Mouse (Mus musculus) hindbrain, embryonic 14.5 days (tissue): ENCODE results near the gene Fam13a. TPM values are rescaled to one million over a fixed set of nuclear protein-coding genes. Genes with fewer than 3 reads are reported as not detected.

Experiments used
- ATAC-seq: fragments of 200-750 bp; cut with Nextera tagmentation; 2 replicates; pipeline ENCODE4 v1.8.0; 2017; ENCODE audit warnings: moderate number of reproducible peaks, mild to moderate bottlenecking, moderate TSS enrichment, moderate library complexity; ENCODE audit not compliant: low FRiP score
- DNase-seq: peaks from one replicate; pipeline ENCODE4 v3.0.0-alpha.2; 2015; ENCODE audit warnings: low spot score
- H3K27ac ChIP-seq: fragments of 300-500 bp; sonication (generic); 2 replicates; pipeline ENCODE4 v1.5.1; 2014; ENCODE audit warnings: mild to moderate bottlenecking, moderate library complexity
- H3K27me3 ChIP-seq: fragments of 300-500 bp; sonication (generic); 2 replicates; pipeline ENCODE4 v1.6.1; 2014; ENCODE audit warnings: mild to moderate bottlenecking, low read length, mixed read lengths; ENCODE audit not compliant: control insufficient read depth, insufficient read depth
- H3K36me3 ChIP-seq: fragments of 300-500 bp; sonication (generic); replicated peaks from 2 replicates; pipeline ENCODE4 v1.6.1; 2014; ENCODE audit not compliant: control insufficient read depth, insufficient read depth
- H3K4me1 ChIP-seq: fragments of 300-500 bp; sonication (generic); replicated peaks from 2 replicates; pipeline ENCODE4 v1.6.1; 2014; ENCODE audit warnings: antibody characterized with exemption, low read length, mixed read lengths; ENCODE audit not compliant: control insufficient read depth, insufficient read depth
- H3K4me2 ChIP-seq: fragments of 300-500 bp; sonication (generic); replicated peaks from 2 replicates; pipeline ENCODE4 v1.6.1; 2014; ENCODE audit warnings: mild to moderate bottlenecking, moderate library complexity
- H3K4me3 ChIP-seq: fragments of 300-500 bp; sonication (generic); replicated peaks from 2 replicates; pipeline ENCODE4 v1.5.1; 2014; ENCODE audit warnings: mild to moderate bottlenecking, low read length
- H3K9ac ChIP-seq: fragments of 300-500 bp; sonication (generic); 2 replicates; pipeline ENCODE4 v1.6.1; 2014
- H3K9me3 ChIP-seq: fragments of 300-500 bp; sonication (generic); 2 replicates; pipeline ENCODE4 v1.6.1; 2016; ENCODE audit warnings: low read length; ENCODE audit not compliant: control insufficient read depth
- WGBS: fragments of 180-500 bp; shearing (Covaris S2); extraction: QIAGEN DNeasy Blood & Tissue Kit; methylation state at CpG from one replicate; pipeline ENCODE4 v1.1.7; 2014; 5-methylcytosine and 5-hydroxymethylcytosine counted together
- polyA plus RNA-seq: library from polyadenylated mRNA; unstranded; fragments of >200 nt; fragmentation: Nextera tagmentation; extraction: Ambion mirVana; gene quantifications from 2 replicates; pipeline ENCODE4 v1.2.1, GENCODE M21; 2014

Fam13a gene
- polyA plus RNA-seq, 1 experiment from 2014 or later, result 10.3 TPM

GRCm38 (mm10) chr6:58975249-58975648 lies 49.1 kb downstream of the Fam13a start:
- H3K27ac ChIP-seq, result no peak overlapping the region
- H3K9ac ChIP-seq, result no peak overlapping the region
- DNase-seq (no peak), ATAC-seq (no peak)
- H3K4me3 ChIP-seq, result no peak overlapping the region
- H3K27me3 ChIP-seq, result no peaks in the 10 kb centered on the region
- H3K4me1 ChIP-seq, result no peaks in the 10 kb centered on the region
- H3K9me3 ChIP-seq, result no peaks in the 10 kb centered on the region
- 66% methylated on average over 2 of the region's 2 CpGs for WGBS
- H3K4me2 ChIP-seq, result no peak overlapping the region
- H3K36me3 ChIP-seq, result no peaks in the 10 kb centered on the region

DNA sequence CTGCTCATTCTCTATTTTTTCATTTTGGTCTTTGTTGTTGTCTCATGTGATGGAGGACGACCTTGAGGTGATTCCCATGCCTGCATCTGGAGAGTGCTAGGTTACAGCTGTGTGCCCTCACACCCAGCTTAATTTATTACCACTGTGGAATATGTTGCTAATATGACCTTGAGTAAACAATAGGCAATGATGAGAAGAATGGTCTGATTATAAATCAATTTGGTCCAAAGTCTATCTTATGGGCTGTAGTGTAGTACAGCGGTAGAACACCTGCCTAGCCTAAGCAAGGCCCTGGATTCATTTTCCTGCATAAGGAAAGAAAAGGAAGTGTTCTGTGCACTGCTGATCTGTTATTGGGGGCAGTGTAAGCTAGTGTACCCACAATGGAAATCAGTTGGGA lies 49.9 kb downstream of the Fam13a start:
- H3K4me2 ChIP-seq, result no peak overlapping the region
- H3K4me1 ChIP-seq, result no peaks in the 10 kb centered on the region
- H3K27me3 ChIP-seq, result no peaks in the 10 kb centered on the region
- 91% methylated on average over 2 of the region's 2 CpGs for WGBS
- H3K27ac ChIP-seq, result no peak overlapping the region
- no peak overlapping the region for H3K4me3 ChIP-seq
- DNase-seq, result no peak
- H3K9ac ChIP-seq, result no peak overlapping the region
- no peak for ATAC-seq
- no peaks in the 10 kb centered on the region for H3K9me3 ChIP-seq
- no peaks in the 10 kb centered on the region for H3K36me3 ChIP-seq

GRCm38 (mm10) chr6:58972873-58973272 lies 51.5 kb downstream of the Fam13a start:
- DNase-seq (no peak), ATAC-seq (no peak)
- WGBS, result 98% methylated on average over 1 of the region's 1 CpGs
- Histone ChIP-seq H3K36me3 (no peaks in the 10 kb centered on the region), H3K9ac (no peak overlapping the region), H3K4me3 (no peak overlapping the region), H3K27ac (no peak overlapping the region), H3K4me1 (no peaks in the 10 kb centered on the region), H3K27me3 (no peaks in the 10 kb centered on the region), H3K9me3 (no peaks in the 10 kb centered on the region), H3K4me2 (no peak overlapping the region)

DNA sequence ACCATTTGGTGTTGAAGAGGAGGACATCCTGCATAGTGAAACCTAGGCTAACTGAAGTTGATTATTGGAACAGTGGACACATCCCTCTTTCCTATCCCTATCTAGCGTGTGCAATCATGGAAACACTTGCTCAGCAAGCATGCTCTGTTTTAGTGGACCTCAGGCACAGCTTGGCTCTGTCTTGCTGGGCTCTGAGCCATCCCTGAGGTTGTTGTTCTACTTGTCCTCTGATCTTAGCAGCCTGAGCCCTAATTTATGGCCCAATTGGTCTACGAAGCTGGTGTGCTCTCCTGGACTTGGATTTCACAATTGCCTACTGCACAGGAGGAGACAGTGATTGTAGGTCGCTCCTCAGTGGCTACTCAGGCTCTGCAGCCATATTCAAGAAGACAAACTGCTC lies 56.1 kb downstream of the Fam13a start:
- ATAC-seq (no peak), DNase-seq (no peak)
- peaks cover 11% of the 10 kb centered on the region; the same call in 1 of the 2 replicates for H3K4me1 ChIP-seq
- H3K27me3 ChIP-seq, result no peaks in the 10 kb centered on the region
- no peaks in the 10 kb centered on the region for H3K36me3 ChIP-seq
- no peaks in the 10 kb centered on the region for H3K9me3 ChIP-seq
- H3K4me3 ChIP-seq, result no peak overlapping the region
- 89% methylated on average over 3 of the region's 3 CpGs for WGBS
- no peak overlapping the region for H3K9ac ChIP-seq
- no peak overlapping the region for H3K4me2 ChIP-seq
- H3K27ac ChIP-seq, result no peak overlapping the region

GRCm38 (mm10) chr6:58965071-58965831 lies 59.1 kb downstream of the Fam13a start:
- H3K4me3 ChIP-seq, result no peak overlapping the region
- peak overlapping the region; percentile 35 for H3K4me2 ChIP-seq
- peak overlapping the region; percentile 54; the same call in 1 of the 2 replicates for H3K27ac ChIP-seq
- H3K9me3 ChIP-seq, result no peaks in the 10 kb centered on the region
- no peak for DNase-seq
- peak; percentile 72 for ATAC-seq
- WGBS, result 23% methylated on average over 12 of the region's 12 CpGs
- H3K36me3 ChIP-seq, result no peaks in the 10 kb centered on the region
- no peak overlapping the region; the same call in 1 of the 2 replicates for H3K9ac ChIP-seq
- no peaks in the 10 kb centered on the region for H3K27me3 ChIP-seq
- peaks cover 11% of the 10 kb centered on the region; the same call in 1 of the 2 replicates for H3K4me1 ChIP-seq

DNA sequence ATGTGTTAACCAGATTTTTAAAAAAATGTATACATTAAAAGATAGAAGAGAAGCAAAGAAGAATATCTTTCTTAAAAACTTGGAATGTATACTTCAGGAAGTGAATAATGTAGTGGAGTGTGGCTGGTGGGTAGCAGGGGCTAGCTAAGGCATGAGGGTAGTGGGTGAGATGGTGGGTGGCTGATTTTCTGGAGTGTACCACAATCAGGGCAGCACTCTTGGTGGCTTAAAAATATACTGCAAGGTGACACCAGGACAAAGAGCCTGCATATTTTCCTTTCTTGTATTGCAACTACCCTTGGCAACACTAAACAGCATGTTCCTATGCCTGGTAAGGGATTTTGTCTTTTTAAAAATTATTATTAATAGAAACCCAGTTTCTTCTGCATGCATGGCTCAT lies 59.8 kb downstream of the Fam13a start:
- Histone ChIP-seq H3K4me1 (peaks cover 11% of the 10 kb centered on the region; the same call in 1 of the 2 replicates), H3K9ac (no peak overlapping the region), H3K4me3 (no peak overlapping the region), H3K4me2 (no peak overlapping the region), H3K9me3 (no peaks in the 10 kb centered on the region), H3K36me3 (no peaks in the 10 kb centered on the region), H3K27me3 (no peaks in the 10 kb centered on the region), H3K27ac (no peak overlapping the region)
- ATAC-seq (peak; percentile 5; the same call in 1 of the 2 replicates), DNase-seq (no peak)

DNA sequence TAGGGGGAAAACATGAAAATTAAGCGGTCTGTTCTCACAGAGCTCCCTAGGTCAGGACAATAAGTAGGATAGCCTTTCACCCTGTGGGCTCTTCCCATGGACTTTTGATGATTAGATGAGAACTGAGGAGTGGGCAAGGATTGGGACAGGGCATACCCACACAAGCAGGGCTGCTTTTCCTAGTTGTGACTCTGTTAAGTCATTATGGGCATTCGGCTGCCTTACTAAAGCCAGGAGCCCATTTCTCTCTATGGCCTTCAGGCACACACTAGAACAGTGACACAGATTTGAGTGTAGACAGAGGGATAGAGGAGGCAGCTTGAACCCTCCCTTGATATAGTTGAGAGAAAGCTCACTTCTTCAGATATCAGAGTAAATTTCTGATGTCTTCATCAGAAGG lies 60.3 kb downstream of the Fam13a start:
- 97% methylated on average over 2 of the region's 2 CpGs for WGBS
- H3K9me3 ChIP-seq, result no peaks in the 10 kb centered on the region
- no peaks in the 10 kb centered on the region for H3K27me3 ChIP-seq
- no peak overlapping the region for H3K4me3 ChIP-seq
- H3K4me2 ChIP-seq, result no peak overlapping the region
- DNase-seq, result no peak
- H3K4me1 ChIP-seq, result peaks cover 11% of the 10 kb centered on the region; the same call in 1 of the 2 replicates
- no peak for ATAC-seq
- no peak overlapping the region for H3K9ac ChIP-seq
- H3K36me3 ChIP-seq, result no peaks in the 10 kb centered on the region
- H3K27ac ChIP-seq, result no peak overlapping the region

DNA sequence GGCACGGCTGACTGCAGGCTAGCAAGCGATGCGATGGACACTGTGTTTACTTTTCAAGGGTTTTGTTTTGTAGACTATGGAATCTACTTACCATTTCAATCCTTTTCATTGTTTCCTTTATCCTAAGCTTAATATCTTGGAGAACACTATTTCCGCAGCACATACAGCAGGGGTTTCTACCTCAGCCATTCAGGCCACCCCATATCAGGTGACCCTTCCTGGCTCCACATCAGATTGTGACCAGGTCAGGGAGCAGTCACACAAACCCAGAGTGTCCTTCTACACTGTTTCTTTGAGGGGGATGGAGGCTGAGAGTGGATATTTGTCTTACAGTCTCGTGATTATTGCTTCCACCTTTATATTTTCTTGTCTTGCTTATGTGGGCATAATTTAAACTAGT lies 61.7 kb downstream of the Fam13a start:
- Histone ChIP-seq H3K4me1 (peaks cover 11% of the 10 kb centered on the region; the same call in 1 of the 2 replicates), H3K4me2 (no peak overlapping the region), H3K9me3 (no peaks in the 10 kb centered on the region), H3K9ac (no peak overlapping the region), H3K27me3 (no peaks in the 10 kb centered on the region), H3K4me3 (no peak overlapping the region), H3K36me3 (no peaks in the 10 kb centered on the region), H3K27ac (no peak overlapping the region)
- DNase-seq (no peak), ATAC-seq (no peak)
- 89% methylated on average over 5 of the region's 5 CpGs for WGBS

DNA sequence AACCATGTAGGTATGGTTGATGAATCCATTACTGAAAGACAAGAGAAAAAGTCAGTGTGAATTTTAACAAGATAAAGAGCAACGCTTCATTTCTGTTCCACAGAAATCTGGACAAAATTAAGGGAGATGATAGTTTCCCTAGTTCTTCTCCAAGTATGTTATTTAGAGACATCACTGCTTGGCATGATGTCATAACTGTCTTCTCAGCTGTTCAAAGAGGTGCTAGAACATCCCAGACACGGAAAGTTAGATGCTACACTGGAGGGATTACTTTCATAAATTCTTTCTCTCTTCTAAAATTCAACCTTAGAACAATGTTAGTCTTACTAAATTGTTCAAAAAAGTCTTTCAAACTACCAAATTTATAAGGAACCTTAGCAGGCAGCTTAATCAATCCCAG lies 63.8 kb downstream of the Fam13a start:
- no peak overlapping the region for H3K4me3 ChIP-seq
- H3K27ac ChIP-seq, result no peak overlapping the region
- no peak overlapping the region for H3K4me2 ChIP-seq
- H3K36me3 ChIP-seq, result 0 out of 2 replicates have a peak, but pooled peaks cover under 1% of the 10 kb centered on the region
- H3K9me3 ChIP-seq, result no peaks in the 10 kb centered on the region
- H3K9ac ChIP-seq, result no peak overlapping the region
- ATAC-seq (no peak), DNase-seq (no peak)
- H3K27me3 ChIP-seq, result no peaks in the 10 kb centered on the region
- peaks cover 7% of the 10 kb centered on the region; the same call in 1 of the 2 replicates for H3K4me1 ChIP-seq
- WGBS, result 95% methylated on average over 2 of the region's 2 CpGs
